Mouse (Mus musculus) NIH3T3 (cell line): ENCODE results near the gene Ttll7.

Experiments
- DNase-seq: peaks from one replicate; pipeline ENCODE4 v3.0.0-alpha.2; 2012; ENCODE audit warnings: low read depth

Ttll7 gene

DNA sequence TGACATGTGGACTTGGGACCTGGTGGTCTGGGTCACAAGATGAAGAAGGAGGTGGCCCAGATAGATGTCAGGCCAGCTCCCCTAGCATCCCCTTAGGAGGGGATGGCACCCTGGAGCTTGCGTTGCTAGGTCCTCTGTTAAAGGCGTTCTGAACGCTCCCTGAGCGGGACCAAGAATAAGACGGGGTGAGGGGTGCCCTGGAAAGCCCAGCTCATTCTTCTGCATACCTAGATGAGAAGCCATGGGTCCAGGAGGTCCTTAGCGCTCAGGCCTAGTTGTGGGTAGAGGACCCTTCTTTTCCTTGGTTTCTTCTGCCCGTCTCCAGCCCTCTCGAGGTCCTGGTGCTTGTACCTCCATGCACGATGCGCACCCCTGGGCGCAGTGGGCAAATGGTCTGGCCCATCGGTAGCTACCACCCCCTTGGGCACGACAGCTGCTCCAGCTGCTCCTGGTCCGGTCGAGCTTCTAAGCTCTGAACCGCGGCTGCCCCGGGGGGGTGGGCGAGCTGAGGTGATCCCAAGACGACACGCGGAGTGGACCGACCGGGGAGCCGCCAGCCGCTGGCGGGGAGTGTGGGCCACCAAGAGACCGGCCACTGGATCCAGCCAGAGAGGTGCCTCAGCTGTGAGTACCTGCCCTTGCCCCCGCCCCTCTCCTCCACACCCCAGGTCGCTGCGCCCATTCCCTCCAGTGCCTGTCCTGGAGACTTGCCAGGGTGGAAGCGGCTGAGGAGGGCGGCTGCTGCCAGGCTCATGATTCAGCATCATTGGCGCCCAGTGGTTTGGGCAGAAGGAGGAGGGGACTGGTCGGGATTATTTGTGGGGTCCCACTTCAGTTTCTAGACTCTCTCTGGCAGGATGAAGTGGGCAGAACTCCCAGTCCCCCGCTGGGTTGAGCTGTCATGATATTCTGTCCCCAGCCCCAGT is at the start of gene Ttll7:
Gene Ttll7, plus strand, starts transcription at position 402 of the 926 bp plus-strand sequence.
- peak; percentile 93 for DNase-seq

DNA sequence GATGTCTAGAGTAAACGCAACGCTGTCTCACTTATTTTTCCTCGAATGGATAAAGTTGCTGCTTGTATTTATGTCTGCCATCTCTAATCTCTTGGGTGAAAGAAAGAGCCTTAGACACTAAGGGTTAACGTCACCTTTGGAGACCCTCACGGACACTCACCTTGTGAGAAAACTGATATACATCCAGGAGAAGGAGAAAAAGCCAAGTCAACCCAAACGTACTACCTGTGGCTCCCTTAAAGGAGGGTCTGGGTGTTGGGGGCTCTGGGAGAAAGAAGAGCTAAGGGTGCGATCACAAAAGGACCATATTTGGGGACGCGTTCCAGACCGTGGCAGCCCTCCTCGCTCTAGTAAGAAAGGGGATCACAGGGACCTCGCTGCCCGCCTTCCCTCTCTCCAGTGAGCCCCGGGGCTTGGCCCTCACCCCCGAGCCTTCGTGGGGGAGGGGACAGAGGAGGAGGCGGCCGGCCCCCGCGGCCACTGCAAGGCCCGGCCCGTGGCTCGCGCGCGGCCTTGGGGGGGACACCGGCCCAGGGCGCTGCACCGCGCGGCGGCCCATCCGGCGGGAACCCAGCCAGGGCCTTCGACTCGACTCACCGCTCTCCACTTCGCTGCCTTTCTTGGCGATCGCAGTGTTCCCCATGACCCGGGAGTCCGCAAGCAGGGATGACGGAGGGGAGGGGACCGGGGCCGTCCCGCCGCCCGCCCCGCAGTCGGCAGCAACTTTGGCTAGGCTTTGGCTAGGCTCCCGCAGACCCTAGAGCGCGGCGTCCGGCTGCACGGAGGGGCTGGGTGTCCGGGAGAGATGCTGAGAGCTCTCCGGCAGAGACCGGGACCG is 39.9 kb upstream of the Ttll7 start:
- peak; percentile 68 for DNase-seq

DNA sequence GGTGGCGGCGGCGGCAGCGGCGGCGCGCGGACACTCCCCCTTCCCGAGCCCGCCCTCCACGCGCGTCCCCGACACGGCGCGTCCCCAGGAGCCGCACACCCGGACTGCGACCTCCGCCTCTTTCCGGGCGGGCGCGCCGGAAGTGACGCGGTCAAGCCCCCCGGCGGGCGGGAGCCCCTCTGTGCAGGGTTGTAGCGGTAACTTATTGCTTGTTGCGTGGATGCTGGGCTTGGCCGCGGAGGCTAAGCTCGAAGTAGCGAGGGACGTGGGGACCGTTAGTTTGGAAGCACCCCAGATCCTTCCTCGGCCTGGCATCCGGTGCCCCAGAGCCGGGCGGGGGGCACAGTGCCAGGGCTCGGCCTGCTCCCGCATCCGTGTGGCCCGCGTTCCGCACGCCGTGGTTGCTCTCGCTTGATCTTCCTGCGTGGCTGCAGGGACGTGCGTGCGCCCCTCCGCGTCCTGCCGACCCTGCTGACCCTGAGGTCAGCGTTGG is 39.2 kb upstream of the Ttll7 start, which contains the start of gene Prkacb:
Gene Prkacb, minus strand, starts transcription at position 90 of the 493 bp plus-strand sequence.
- DNase-seq = peak; percentile 94

DNA sequence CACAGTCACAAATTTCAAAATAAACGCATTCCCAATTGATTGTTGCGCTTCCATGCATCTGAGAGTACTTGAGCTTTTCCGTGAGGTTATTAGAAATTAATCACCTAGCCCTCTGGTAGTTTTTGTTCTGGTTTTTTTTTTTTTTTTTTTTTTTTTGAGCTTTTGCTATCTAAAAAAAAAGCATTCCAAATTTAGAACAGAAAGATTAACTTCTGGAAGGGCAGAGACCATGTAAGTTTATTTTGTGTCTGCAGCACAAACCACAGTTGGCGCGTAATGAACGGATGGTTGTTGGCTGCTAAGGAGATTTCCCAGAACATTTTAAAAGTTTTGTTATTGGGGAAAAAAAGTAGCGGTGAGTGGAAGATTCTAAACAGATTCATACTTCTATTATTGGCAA is 38.5 kb upstream of the Ttll7 start:
- peak; percentile 14 for DNase-seq

DNA sequence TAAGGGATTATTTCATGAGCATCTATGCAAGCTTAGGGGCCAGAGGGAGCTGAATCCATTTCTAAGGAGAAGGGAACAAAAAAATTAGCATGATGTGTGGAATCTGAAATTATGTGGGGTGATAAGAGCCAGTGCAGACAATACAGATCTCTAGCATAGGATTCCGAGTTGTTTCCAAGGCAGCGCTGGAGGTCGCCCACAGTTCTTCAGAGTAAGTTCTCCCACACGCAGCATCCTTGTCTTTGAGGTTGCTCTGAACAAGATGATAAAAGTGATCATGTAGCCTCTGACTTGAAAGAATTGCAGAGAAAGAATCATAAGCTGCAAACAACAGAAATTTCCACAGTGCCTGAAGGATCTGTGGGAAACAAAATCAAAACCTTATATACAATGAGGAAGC is 31.4 kb upstream of the Ttll7 start:
- DNase-seq = no peak

DNA sequence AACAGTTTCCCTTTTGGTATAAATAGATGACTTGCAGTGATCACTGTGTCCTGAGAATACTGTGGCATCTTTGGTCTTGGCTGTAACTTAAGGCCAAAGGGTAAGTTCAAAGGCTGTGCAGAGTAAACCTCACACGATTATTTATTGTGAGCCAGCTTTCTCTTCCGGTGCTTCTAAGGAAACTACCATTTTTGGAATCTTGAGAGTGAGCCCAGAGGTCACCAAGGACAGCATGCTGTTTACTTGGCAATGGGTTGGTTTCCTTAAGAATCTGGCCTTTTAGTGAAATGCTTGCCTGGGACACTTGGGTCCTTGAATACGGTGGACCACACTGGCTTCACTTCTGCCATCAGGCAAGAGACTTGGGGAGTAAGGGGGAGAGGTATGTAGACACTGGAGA is 9.4 kb upstream of the Ttll7 start:
- DNase-seq = no peak

DNA sequence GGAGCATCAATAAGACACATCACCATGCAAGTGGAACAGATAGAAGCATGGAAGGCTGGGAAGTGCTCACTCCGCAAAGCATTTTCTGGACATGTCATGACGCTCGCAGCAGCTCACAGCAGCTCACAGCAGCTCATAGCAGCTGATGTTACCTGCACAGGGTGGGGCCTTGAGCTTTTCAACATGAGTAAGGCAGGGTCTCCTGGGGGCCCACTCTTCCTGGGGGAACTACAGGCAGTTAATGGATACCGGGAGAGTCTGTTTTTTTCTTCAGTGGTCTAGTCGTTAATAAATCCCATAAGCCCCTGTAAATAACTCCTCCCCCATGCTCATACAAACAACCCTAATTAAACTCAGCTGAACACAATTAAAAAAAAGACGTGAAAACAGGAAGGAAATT is 8.7 kb upstream of the Ttll7 start:
- DNase-seq = no peak

DNA sequence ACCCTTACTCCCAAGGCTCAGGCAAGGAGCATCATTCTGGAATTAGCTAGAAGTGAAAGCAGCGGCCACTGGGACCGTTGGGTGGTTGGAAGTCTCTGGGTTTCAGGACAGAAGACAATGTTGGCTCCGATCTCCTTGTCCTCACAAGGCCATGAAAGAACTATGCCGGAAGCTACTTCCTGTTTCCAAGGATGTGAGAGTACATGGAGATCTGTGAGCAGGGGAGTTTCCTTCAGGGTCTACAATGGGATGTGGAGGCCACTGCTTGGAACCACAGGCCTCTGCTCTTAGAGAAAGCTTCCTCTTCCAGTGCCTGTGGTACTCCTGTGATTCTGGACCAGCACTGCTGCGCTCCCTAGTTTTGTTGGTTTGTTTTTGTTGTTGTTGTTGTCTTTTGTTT is 5.9 kb upstream of the Ttll7 start:
- DNase-seq = no peak

DNA sequence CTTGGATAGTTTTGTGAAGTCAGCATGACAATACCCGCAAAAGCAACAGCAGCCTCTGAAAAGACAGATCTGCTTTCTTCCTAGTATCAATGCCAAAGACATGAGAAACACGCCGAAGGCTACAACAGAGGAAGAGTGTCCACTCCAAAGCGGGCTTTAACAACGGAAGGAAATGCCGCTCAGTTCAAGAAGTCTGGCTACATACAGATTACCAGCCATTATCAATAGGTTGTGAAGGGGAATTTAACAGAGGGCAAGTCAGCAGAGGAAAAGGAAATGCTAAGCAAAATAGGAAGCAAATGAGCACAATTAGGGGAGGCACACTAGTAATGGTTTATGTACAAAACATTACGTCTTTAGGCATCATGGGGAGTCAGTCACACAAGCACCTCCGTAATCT is 4.1 kb upstream of the Ttll7 start:
- no peak for DNase-seq

DNA sequence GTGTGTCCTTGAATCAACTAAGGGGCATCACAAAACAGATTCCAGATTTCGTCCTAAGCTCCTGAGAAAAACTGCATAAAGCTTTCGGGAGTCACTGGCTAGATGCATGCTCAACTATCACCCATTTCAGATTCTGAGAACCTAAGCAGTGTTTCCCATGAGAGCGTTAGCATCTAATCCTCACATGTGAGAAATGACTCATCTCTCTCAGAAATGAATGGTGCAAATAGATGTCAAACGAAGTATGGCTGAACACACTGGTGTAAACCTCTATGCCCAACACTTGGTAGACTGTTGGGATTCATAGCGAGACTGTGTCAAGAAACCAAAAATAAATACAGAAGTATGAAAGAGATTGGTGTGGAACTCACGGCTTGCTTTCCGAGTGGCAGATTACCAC is 2.8 kb upstream of the Ttll7 start:
- no peak for DNase-seq

DNA sequence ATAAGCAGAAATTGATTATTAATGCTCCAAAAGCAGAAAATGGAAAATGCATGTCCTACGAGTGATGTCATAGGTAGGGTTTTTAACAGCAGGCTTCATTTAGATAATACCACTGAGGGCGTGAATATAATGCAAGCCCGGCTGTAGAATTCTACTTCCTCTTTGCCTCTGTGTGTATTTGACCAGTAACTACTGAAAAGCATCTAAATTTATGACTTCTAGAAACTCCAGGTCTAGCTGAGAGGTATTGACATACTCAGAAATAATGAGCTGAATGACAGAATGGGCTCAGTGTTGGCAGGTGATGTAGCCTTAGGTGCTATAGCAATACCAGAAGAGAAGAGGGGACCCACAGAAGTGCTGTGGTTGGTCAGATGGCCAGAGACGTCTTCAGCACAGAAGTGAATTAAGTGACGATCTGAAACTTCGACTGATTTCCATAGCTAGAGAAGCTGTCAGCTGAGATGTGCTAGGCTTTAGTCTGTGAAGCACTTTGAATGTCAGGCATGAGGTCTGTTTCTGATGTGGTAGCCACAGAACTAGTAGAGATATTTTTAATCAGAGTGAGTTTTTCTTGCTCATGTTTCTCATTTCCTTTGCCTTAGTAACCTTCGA is 2.4 kb downstream of the Ttll7 start:
- DNase-seq = no peak

DNA sequence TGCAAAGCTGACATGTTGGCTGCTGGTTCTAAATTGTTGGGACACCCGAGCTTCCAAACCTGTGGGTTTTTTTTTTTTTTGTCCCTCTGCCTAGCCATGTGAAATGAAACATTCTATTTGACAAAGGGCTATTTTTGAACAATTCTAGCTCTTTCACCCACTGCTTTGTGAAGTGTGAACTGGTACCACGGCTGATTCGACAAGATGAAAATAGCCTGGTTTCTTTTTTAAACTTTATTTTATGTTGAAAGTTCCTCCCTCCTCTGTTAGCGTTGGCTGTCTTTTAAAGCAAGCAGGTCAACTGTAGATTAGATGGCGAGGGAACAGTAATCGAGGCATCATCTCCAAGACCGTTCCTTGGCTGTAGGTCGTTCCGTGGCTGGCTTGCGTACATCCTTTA is 5.2 kb downstream of the Ttll7 start:
- no peak for DNase-seq

DNA sequence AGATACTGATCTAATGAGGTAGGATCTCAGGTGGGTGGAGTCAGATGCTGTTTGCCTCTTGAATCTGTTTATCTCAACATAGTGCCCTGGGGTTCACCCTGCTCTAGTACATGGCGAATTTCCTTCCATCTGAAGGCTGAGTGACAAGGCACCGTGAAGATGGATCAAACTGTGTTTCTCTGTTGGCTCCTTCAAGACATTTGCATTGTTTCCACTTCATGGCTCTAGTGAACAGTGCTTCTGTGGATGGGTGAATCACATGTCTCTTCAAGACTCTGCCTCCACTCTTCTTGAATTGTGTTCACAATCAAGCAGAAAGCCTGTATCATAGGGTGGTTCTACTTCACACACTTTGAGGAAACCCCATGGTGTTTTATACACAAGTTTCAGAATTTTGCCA is 8.1 kb downstream of the Ttll7 start:
- DNase-seq = no peak

DNA sequence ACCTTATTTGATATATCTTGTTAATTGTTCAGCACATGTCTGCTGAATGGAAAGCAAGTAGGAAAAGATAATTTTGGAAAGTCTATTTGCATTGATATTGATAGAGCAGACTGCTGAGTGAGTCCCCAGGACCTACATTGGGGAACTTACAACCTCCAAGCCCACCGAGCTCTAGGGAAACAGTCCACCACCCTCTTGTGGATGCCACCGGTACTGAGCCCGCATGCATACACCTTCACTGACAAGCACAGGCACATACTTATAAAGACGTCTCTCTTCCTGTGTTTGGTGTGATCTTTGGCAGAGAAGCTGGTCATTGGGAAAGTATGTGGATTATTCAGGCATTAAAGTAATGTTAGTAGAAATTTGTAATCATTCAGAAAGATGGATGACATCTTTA is 14.4 kb downstream of the Ttll7 start:
- peak; percentile 30 for DNase-seq

DNA sequence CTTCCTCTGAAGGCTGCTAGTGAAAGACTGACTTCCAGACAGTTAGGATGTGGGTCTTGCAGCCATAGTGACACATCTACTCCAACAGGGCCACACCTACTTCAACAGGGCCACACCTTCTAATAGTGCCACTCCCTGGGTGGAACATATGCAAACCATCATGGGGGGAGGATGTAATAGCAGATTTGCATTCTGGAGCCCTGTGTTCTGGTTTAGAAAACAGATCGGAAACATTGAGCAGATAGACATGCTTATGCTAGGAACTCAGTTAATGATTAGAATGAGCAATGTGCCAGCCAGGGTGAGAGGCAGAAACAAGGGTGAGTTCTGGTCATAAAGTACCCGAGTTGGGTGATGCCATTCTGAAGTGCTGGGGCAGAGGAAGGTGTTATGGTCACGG is 19.8 kb downstream of the Ttll7 start:
- DNase-seq = no peak

DNA sequence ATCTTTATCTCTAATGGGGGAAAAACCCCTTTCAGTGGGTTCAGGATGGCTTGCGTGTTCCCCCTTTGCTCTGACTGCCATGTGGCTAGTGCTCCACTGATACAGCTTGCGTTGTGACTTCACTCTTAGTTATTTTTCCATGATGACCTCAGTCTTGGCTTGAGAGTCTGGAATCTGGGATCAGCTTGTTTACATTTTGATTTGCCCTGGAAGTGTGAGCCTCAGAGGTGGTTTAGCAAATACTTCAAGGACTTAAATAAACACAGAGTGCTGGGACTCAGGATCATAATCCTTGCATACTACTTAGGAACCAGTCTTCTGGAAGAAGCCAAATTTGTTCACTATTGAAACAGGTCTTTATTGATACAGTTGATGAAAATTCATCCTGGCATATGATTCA is 23.8 kb downstream of the Ttll7 start:
- peak; percentile 83 for DNase-seq

DNA sequence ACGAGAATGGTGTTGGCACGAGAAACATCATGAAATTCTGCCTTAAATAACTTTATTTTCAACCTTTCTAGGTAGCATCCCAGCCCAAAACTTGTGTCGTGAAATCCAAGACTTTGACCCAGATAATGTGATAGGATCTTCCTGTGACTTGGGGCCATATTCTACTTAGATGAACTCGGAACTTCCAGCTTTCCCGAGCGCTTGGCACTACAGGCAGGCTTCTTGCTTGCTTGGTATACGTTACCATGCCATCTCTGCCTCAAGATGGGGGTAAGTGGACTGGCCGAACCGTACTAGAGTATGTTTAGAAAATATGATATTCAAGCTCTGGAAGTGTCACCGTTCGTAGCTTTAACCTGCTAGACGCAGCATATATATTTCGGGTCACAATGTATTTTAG is 41.8 kb downstream of the Ttll7 start:
- DNase-seq = no peak

DNA sequence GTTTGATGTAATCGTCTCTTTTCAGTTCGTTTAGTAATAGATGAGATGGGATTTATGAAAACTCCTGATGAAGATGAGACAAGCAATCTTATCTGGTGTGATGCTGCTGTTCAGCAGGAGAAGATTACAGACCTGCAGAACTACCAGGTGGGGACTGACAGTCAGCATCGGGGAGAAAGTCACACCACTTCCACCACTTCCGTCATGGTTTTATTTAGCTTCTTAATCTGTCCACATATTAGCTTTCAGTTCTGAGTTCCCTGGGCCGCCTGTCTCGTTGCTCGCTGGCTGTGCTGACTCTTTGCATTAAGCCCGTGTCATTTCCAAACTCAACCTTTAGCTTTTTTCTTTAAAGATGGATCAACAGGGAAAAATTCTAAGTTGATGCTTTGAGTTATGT is 44.4 kb downstream of the Ttll7 start:
- no peak for DNase-seq

DNA sequence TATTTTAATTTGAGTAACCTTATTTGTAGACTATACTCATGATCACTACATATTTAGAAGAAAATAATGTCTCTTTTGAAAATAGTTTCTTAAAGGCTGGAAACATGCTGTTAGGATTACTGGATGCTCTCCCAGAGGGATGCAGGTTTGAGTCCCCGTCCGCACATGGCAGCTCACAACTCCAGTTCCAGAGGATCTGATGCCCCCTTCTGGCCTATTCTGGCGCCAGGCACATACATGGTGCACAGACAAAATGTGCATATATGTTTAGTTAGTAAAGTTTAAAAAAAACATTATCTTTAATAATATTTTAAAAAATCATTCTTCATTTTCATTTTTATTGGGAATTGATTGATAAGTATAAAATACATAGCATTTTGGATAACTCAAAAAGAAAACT is 47.9 kb downstream of the Ttll7 start:
- peak; percentile 38 for DNase-seq

DNA sequence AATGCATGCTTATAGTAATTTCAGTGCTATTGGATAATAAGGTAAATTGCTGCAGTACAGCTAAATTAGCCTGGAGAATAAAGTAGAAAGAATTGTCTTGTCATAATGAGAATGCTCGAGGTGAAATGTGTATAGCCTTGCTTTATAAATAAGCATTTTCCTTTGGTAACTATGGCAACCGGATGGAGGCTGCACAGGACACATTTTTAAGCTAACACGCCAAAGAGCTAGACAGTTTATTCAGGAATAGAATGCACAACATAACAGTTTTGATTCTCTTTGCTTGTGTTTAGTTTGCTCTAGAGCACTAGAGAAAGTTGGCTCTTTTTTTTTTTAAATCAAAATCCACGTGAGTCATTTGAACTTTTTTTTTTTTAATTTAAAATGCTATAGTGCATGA is 49.6 kb downstream of the Ttll7 start:
- peak; percentile 21 for DNase-seq

DNA sequence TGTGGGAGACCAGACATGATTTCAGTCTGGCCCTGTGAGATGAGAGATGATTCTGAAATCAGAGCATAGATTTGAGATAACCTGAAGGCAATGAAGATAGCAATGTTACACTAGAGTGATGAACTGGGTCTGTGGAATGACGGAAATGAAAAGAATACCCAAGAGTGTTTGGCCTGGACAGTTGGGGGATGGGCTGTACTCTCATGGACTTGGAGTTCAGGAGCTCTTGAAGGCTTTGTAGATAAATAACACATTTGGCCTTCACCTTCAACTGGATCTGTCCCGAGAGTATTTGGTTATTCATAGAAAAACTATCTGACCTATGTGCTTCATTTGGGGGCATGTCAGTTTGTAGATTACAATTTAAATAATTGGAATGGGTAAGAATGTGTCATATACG is 53.4 kb downstream of the Ttll7 start:
- no peak for DNase-seq

DNA sequence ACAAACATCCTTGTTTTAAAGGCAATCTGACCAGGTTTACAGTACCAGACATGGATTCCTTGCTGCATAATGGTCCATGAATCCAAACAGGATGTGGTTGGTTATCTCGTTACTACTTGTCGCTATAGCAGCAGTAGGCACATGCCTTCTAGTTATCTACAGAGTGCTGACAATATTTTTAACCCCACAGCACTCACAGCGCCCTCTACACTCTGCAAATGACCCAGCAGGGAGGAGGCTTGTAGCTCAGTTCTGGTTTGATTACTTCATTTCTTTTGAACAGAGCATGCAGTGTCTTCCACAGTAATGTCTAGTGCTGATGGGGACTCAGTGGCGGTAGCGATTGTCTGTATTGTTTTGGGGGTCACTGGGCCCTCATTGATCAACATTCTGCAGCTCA is 56.8 kb downstream of the Ttll7 start:
- no peak for DNase-seq

DNA sequence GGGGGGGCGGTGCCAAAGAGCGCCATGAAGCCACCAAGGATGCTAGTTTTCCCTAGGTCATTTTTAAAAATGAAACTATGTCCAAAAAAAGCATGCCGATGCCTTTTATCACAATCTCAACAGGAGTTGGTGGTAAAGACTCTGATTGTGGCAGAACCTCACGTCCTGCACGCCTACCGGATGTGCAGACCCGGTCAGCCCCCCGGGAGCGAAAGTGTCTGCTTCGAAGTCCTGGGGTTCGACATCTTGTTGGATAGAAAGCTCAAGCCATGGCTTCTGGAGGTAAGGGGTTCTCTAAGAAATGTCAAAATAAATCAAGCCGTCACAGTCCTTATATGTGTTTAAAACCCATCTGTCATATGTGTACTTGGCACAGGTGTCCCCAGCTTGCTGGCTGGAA is 60.9 kb downstream of the Ttll7 start:
- no peak for DNase-seq
